Mouse (Mus musculus) lung, embryonic 14.5 days (tissue): ENCODE results near the gene Slc39a13. TPM values are rescaled to one million over a fixed set of nuclear protein-coding genes. Genes with fewer than 3 reads are reported as not detected.
A peak's percentile ranks its signal among the peaks of the same experiment; 100 is the strongest.
"Not testable (repeated sequence)": the region's sequence is repeated elsewhere in the genome, so short reads cannot be mapped to it uniquely, and the experiment has no call there.

Experiments used
- ATAC-seq: fragments of 200-750 bp; cut with Nextera tagmentation; 2 replicates; pipeline ENCODE4 v1.8.0; 2017; ENCODE audit warnings: mild to moderate bottlenecking, moderate TSS enrichment, moderate library complexity; ENCODE audit not compliant: insufficient read depth
- DNase-seq: peaks from one replicate; pipeline ENCODE4 v3.0.0-alpha.2; 2015
- H3K27ac ChIP-seq: fragments of 300-500 bp; sonication (generic); 2 replicates; pipeline ENCODE4 v1.5.1; 2014; ENCODE audit warnings: low read depth, mild to moderate bottlenecking, moderate library complexity
- H3K27me3 ChIP-seq: fragments of 300-500 bp; sonication (generic); 2 replicates; pipeline ENCODE4 v1.6.1; 2014; ENCODE audit warnings: low read length, control low read depth; ENCODE audit not compliant: insufficient read depth
- H3K36me3 ChIP-seq: fragments of 300-500 bp; sonication (generic); 2 replicates; pipeline ENCODE4 v1.6.1; 2014; ENCODE audit warnings: control low read depth; ENCODE audit not compliant: insufficient read depth
- H3K4me1 ChIP-seq: fragments of 300-500 bp; sonication (generic); 2 replicates; pipeline ENCODE4 v1.6.1; 2014; ENCODE audit warnings: antibody characterized with exemption, control low read depth; ENCODE audit not compliant: insufficient read depth
- H3K4me2 ChIP-seq: fragments of 300-500 bp; sonication (generic); 2 replicates; pipeline ENCODE4 v1.6.1; 2014; ENCODE audit warnings: mild to moderate bottlenecking
- H3K4me3 ChIP-seq: fragments of 300-500 bp; sonication (generic); 2 replicates; pipeline ENCODE4 v1.5.1; 2014; ENCODE audit warnings: low read depth, low read length
- H3K9ac ChIP-seq: fragments of 300-500 bp; sonication (generic); 2 replicates; pipeline ENCODE4 v1.6.1; 2014
- H3K9me3 ChIP-seq: fragments of 300-500 bp; sonication (generic); 2 replicates; pipeline ENCODE4 v1.6.1; 2016; ENCODE audit warnings: low read depth, low read length, control low read depth
- CTCF ChIP-seq: IDR thresholded peaks from 2 replicates; pipeline ENCODE4 v1.5.1; 2016; ENCODE audit warnings: antibody characterized with exemption, low read depth
- WGBS: fragments of 180-500 bp; shearing (Covaris S2); extraction: QIAGEN DNeasy Blood & Tissue Kit; methylation state at CpG from one replicate; pipeline ENCODE4 v1.1.7; 2014; 5-methylcytosine and 5-hydroxymethylcytosine counted together
- polyA plus RNA-seq: library from polyadenylated mRNA; unstranded; fragments of >200 nt; fragmentation: Nextera tagmentation; extraction: Ambion mirVana; gene quantifications from 2 replicates; pipeline ENCODE4 v1.2.1, GENCODE M21; 2014

Slc39a13 gene
- polyA plus RNA-seq, 1 experiment from 2014 or later: 33.3 TPM

DNA sequence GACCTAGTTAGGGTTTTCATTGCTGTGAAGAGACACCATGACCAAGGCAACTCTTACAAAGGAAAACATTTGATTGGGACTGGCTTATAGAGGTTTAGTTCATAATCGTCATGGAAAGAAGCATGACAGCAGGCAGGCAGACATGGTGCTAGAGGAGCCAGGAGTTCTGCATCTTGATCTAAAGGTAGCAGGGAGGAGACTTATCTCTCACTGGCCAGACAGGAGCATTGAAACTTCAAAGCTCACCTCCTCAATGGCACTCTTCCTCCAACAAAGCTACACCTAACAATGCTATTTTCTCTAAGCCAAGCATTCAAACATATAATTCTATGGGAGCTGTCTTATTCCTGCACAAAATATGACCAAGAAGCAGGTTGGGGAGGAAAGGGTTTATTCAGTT, 43.7 kb downstream of the Slc39a13 start:
- no peaks in the 10 kb centered on the region for H3K4me1 ChIP-seq
- TF ChIP-seq CTCF: no peak
- ATAC-seq (no peak), DNase-seq (no peak)
- WGBS: 88% methylated on average over 1 of the region's 1 CpGs
- H3K36me3 ChIP-seq: no peaks in the 10 kb centered on the region
- 0 out of 2 replicates have a peak overlapping the region, but pooled peaks have one; percentile 8 for H3K4me2 ChIP-seq
- H3K27ac ChIP-seq: no peak overlapping the region
- no peak overlapping the region for H3K9ac ChIP-seq
- H3K27me3 ChIP-seq: no peaks in the 10 kb centered on the region
- no peak overlapping the region for H3K4me3 ChIP-seq
- H3K9me3 ChIP-seq: no peaks in the 10 kb centered on the region

DNA sequence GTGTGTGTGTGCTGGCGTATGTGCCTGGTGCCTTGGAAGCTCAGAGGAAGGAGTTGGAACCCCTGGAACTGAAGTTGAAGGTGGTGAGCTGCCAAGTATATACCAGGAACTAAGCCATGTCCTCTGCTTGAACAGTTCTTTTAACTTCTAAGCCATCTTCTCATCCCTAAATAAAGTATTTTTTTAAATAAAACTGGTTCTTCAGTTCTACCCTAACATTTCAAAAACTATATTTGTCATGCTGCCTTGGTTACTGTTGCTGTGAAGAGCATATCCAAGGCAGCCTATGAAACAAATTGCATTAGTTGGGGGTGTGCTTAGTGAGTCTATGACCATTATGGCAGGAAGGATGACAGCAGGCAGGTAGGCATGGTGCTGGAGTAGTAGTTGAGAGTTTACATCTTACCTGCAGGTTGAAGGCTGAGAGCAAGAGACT, 45.1 kb downstream of the Slc39a13 start:
- 93% methylated on average over 1 of the region's 1 CpGs for WGBS
- no peak for ATAC-seq
- Histone ChIP-seq H3K27me3 (no peaks in the 10 kb centered on the region), H3K4me1 (no peaks in the 10 kb centered on the region), H3K9me3 (no peaks in the 10 kb centered on the region), H3K27ac (no peak overlapping the region), H3K9ac (no peak overlapping the region), H3K4me3 (no peak overlapping the region), H3K36me3 (peaks cover 2% of the 10 kb centered on the region; the same call in 1 of the 2 replicates), H3K4me2 (no peak overlapping the region)
- no peak for DNase-seq
- TF ChIP-seq CTCF: no peak

DNA sequence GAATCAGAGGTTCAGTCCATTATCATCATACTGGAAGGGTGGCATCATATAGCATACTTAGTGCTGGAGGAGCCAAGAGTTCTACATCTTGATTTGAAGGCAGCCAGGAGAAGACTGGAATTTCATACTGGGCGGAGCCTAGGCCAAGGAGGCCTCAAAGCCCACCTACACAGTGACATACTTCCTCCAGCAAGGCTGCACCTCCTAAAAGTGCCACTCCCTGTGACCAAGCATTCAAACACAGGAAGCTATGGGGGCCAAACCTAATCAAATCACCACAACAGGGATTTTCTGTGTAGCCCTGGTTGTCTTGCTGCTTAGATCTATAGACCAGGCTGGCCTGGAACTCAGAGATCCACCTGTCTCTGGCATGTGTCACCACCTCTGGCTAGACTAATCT, 46.3 kb downstream of the Slc39a13 start:
- DNase-seq (no peak), ATAC-seq (no peak)
- Histone ChIP-seq H3K9ac (no peak overlapping the region), H3K36me3 (peaks cover 9% of the 10 kb centered on the region), H3K27ac (no peak overlapping the region), H3K4me2 (no peak overlapping the region), H3K4me3 (no peak overlapping the region), H3K27me3 (no peaks in the 10 kb centered on the region), H3K4me1 (no peaks in the 10 kb centered on the region), H3K9me3 (no peaks in the 10 kb centered on the region)
- TF ChIP-seq CTCF: no peak
- WGBS: 97% methylated on average over 1 of the region's 1 CpGs

DNA sequence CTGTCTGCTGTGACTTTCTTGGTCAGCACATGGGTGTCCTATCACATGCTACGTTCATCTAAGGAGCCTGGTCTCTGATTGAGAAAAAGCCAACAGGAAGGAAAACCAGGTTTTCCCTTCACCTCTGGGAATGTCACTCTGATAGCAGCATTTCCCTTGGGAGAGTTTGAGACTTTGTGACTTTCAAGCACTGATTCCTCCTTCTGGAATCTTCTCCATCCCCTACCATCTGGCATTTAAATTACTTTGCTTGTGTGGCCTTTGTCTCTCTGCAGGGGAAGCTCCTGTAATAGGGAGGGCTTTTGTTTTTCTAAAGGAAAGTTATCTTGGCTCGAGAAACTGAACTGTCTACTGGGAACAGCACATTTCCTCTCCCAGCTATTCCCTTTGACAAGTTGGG, 47.1 kb downstream of the Slc39a13 start:
- Histone ChIP-seq H3K4me2 (no peak overlapping the region), H3K9ac (no peak overlapping the region), H3K4me1 (no peaks in the 10 kb centered on the region), H3K27me3 (no peaks in the 10 kb centered on the region), H3K27ac (no peak overlapping the region), H3K4me3 (no peak overlapping the region), H3K36me3 (peaks cover 9% of the 10 kb centered on the region), H3K9me3 (no peaks in the 10 kb centered on the region)
- ATAC-seq (no peak), DNase-seq (no peak)
- WGBS: 69% methylated on average over 2 of the region's 2 CpGs
- no peak for TF ChIP-seq CTCF

DNA sequence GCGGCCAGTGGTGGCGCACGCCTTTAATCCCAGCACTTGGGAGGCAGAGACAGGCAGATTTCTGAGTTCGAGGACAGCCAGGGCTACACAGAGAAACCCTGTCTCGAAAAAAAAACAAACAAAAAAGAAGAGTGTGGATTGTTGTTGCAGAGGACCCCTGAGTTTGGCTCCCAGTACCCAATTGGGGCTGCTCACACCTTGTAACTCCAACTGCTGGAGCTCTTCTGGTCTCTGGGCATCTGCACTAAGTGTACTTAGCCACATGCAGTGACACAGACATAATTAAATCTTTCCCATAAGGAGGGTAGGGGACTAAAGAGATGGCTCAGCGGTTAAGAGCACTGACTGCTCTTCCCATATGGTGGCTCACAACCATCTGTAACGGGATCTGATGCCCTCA, 48.0 kb downstream of the Slc39a13 start:
- ATAC-seq: 0 out of 2 replicates have a peak, but pooled peaks have one; percentile 8
- H3K36me3 ChIP-seq, DNase-seq, H3K4me1 ChIP-seq, H3K9me3 ChIP-seq, H3K4me3 ChIP-seq, H3K4me2 ChIP-seq, H3K27ac ChIP-seq, H3K9ac ChIP-seq, H3K27me3 ChIP-seq: not testable (repeated sequence)
- 93% methylated on average over 7 of the region's 7 CpGs for WGBS

DNA sequence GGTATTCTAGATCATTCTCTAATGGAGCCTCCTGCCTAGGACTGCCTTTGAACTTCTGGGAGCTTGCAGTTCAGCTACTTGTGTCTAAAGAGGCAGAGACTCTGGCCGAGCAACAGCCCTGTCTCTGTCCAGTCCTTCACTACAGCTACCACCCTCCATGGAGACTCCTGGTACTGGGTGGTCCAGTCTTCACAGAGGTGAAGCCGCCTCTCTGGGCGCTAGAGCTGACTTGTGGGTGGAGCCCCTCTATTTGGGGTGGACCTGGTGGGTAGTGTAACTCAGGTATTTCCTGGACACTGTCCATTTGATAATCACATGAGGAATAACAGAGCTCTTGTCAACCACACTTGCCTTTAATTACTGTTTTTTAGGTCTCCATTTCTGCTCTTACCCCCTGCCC, 50.3 kb downstream of the Slc39a13 start:
- ATAC-seq (no peak), DNase-seq (no peak)
- Histone ChIP-seq H3K4me1 (no peaks in the 10 kb centered on the region), H3K9me3 (no peaks in the 10 kb centered on the region), H3K9ac (no peak overlapping the region), H3K27ac (no peak overlapping the region), H3K4me2 (no peak overlapping the region), H3K27me3 (no peaks in the 10 kb centered on the region), H3K4me3 (no peak overlapping the region), H3K36me3 (peaks cover 25% of the 10 kb centered on the region)
- WGBS: 91% methylated on average over 3 of the region's 3 CpGs
- TF ChIP-seq CTCF: no peak

DNA sequence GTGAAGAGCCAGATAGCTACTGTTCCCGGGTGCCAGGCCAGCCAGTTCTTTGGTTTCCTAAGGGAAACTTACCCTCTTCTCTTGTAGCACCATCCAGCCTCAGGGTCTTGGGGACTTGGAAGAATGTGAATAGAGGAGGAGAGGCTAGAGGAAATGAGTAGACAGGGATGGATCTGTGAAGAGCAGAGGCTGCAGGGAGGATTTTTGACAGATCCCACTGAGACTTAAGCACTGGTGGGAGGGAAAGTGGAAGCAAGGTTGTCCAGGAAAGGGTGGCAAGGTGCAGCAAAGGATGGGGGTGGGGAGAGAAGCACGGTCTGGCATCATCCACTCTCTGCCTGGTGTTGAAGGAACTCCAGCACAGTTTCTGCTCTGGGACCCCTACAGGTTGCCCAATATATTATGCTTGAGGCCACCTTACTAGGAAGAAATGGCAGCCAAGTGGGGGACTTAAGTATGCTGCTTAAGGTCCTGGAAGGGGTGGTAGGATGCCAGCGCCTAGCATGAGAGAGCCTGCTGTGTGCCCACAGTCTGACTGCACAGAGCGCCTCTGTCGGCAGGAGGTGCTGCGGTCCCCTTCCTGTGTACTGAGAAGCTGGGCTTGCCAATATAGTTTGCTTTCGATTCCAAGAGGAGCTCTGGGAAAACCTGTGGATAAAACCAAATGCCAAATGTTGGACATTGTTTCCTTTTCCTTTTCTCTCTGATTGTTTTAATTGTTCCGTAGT, 52.0 kb downstream of the Slc39a13 start:
- Histone ChIP-seq H3K36me3 (peaks cover 42% of the 10 kb centered on the region), H3K4me2 (no peak overlapping the region), H3K4me1 (no peaks in the 10 kb centered on the region), H3K9me3 (no peaks in the 10 kb centered on the region), H3K27ac (no peak overlapping the region), H3K4me3 (no peak overlapping the region), H3K27me3 (no peaks in the 10 kb centered on the region), H3K9ac (no peak overlapping the region)
- no peak for TF ChIP-seq CTCF
- 86% methylated on average over 8 of the region's 8 CpGs for WGBS
- DNase-seq: no peak
- no peak for ATAC-seq
